Mouse (Mus musculus): ENCODE measurements around the gene Mad2l2.

- TF ChIP-seq MAFK (IDR thresholded peaks at IDR 0.05; ENCODE audit: insufficient read depth, low read depth, low read length) = no peak
- no peak for TF ChIP-seq ZC3H11A (IDR thresholded peaks at IDR 0.05; ENCODE audit: borderline replicate concordance, low read depth, low read length)
- TF ChIP-seq HCFC1 (IDR thresholded peaks at IDR 0.05; ENCODE audit: borderline replicate concordance, insufficient read depth, low read length) = no peak
- TF ChIP-seq CHD2 (IDR thresholded peaks at IDR 0.05; ENCODE audit: low read depth, low read length) = no peak
Measured at GRCm38 (mm10) chr4:148080597-148080973, 49.6 kb upstream of the Mad2l2 start.
